Mouse (Mus musculus) liver (tissue): ENCODE data around the gene Olfr1410.

Experiments
- DNase-seq: peaks from one replicate; pipeline ENCODE4 v3.0.0-alpha.2; 2020; ENCODE audit warnings: mixed read lengths

Gene Olfr1410

DNA sequence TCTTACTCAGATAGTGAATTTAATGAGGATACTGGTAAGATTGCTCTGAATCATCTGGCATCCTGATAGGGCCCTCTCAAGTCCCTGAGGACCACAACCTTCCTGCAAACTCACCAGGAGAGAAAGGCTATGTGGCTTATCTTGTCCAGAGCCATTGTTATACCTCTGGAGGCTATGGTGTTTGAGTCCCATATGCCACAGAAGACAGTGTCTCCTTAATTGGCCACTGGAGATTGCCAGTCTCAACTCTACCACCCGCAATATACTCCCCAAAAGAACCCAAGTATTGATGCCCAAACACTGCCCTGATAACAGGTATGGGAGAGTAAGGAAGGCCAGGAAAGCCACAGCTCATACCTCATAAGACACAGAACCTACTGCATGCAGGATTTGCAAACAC lies at the start of gene Olfr1410:
Gene Olfr1410, plus strand, starts transcription at position 301 of the 400 bp plus-strand sequence.
- no peak for DNase-seq

DNA sequence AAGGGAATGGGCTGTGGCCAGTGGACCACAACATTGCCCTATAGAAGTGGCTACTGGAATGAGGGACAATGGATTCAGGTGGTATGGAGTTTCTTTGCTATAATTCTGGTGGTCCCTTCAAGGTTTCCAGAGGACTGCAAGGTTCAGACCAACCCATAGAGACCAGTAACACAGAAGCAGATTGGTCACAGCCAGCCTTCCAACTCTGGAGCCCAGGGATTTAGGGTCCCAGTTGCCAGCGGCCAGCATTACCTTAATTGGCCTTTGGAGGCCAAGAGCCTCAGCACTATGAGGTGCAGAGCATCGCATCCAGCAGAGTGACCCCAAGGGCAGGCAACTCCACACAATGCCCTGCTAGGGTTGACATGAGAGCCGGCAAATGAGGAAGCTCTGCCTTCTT lies 34.6 kb upstream of the Olfr1410 start, which contains the start of gene Olfr1413:
Gene Olfr1413, plus strand, starts transcription at position 301 of the 400 bp plus-strand sequence.
- DNase-seq, result no peak

DNA sequence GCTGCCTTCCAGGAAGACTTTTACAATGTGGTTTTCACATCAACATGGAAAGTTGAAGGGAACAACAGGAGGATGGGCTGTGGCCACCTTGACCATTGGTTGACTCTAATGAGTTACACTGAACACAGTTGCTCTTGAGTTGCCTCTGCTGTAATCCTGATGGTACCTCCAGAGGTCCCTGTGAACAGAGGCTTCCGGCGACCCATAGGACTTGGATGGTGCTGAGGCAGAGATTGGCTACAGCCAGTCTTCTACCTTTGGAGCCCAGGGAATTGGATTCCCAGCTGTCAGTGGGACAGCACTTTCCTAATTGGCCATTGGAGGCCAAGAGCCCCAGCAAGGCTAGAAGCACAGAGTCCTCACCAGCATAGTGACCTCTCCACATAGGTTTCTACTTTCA lies 20.1 kb upstream of the Olfr1410 start, which contains the start of gene Olfr1412:
Gene Olfr1412, plus strand, starts transcription at position 301 of the 400 bp plus-strand sequence.
- DNase-seq, result no peak

DNA sequence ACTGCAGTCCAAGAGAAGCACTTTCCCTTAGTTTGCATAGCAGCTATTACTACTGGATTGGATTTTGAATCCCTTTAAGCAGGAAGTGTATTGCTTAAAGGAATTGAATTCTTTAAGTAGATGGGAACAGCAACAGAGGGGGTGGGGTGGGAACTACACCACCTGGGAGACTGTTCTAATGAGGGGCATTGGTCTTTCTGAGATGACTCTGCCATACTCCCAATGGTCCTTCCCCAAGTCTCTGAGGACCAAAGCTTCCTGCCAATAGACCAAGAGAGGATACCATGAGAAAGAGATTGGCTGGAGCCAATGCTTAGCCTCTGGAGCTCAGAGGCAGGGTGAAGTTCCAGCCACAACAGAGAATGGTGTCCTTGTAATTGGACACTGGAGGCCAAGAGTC lies 11.5 kb upstream of the Olfr1410 start, which contains the start of gene Olfr1411:
Gene Olfr1411, plus strand, starts transcription at position 301 of the 400 bp plus-strand sequence.
- DNase-seq, result no peak

DNA sequence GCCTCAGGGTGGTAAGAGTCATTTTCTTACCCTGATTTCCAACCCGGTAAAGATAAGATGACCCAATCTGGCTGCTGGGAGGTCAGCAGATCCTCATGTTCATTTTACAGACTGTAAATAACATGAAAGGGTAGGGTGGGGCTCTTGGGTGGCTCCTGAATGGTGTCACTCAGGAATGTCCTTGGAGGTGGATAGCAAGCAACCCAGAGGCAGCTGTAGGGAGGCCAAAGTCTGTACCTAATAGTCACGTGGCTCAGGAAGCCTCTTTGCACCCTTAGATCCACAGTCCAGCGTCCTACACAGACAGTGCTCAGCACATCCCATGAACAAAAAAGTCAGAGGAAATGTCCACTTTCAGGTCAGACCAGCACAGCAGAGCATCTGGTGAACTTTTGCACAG lies 9.6 kb upstream of the Olfr1410 start:
- DNase-seq, result no peak

DNA sequence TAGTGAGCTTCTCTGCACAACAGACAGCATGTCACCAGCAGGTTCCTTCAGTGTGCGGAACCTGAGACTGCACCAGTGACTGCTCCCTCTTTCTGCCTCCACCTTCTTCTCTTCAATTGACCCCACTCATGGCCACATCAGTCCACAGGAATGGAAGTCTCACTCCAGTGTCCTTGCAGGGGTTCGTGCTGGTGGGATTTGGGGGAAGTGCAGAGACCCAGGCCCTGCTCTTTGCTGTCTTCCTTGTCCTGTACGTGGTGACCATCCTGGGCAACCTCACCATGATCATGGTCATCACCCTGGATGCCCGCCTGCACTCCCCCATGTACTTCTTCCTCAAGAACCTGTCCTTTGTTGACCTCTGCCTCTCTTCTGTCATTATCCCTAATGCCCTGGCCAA lies 2.1 kb downstream of the Olfr1410 start:
- DNase-seq, result no peak

DNA sequence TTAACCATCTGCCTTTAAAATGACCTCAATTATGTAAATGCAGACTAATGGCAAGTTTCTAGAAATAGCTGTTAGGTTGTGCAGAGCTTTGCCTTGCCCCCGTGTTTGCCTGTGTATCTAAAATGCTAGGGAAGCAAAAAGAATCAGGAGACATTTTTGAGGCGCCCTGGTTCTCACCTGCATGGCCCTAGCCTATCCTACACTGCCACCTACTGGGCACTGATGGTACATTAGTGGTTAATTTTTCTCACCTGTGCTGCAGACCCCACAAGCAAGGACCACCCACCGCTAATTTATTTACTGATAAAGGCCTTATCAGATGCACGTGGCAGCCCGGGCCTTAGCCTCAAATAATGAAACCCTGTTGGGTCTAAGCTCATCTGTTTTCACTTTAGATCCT lies 5.4 kb downstream of the Olfr1410 start:
- DNase-seq, result peak; percentile 32

DNA sequence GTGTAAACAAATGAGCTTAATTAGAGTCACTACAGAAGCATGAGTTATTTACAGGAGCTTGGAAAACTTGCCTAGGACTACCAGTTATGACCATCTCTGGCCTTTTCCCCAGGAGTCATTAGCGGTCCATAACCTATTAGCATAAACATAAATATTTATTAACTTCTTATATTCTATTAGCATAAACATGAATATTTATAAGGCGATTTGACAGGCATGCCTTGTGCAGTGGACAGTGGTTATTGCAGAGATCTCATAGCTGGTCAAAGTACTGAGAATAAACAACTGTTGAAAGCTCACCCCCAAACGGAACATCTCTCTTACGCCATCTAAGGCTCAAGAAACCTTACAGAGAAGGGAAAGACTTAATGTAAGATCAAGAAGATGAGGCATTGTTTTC lies 7.6 kb downstream of the Olfr1410 start:
- DNase-seq, result no peak

DNA sequence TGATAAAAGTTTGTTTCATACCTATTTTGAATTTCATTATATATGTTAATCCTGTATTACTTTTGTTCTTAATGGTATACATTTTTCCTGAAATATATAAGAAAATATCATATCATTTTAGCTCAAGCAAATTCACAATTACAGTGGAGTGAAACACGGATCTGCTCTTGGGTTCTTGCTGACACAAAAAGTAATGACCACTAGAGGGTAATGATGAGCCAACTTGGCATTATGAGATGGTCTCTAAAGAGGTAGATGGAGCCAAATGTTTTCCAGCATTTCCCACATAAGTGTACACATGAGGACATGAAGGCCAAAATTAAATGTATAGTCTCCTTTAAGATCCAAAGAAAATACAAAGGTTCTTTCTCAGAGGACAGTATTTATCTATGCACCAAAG lies 8.9 kb downstream of the Olfr1410 start:
- no peak for DNase-seq

DNA sequence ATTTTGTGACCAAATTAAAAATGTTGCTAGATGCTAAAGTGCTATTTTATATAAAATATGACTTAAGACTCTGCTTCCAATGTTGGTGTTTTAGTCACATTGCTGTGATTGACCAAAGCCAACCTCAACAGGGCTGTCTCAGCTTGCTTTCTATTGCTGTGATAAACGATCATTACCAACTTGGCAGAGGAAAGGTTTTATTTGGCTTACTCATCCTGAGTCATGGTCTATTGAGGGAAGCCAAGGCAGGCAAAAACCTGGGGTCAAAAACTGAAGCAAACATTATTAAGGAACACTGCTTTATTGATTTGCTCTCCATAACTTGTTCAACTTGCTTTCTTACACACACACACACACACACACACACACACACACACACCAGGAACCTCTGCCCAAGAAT lies 10.5 kb downstream of the Olfr1410 start:
- no peak for DNase-seq

DNA sequence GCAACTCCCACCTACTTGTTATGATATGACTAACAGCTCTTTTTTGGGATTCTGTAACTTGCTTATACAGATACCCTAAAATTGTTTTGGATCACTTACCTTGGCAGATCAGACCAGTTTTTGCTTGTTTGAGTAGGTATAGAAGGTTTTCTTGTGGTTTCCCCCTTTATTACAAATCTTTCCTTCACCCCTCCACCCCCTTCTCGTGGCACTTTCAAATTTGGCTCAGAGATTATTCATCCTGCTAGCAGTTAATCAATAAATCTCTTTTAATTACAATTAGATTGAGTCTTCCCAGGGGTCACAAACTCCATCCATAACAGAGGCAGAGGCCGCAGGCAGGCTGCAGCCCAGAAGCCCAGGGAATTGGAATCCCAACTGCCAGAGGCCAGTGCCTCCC lies 11.9 kb downstream of the Olfr1410 start, which contains the start of gene Olfr12:
Gene Olfr12, plus strand, starts transcription at position 301 of the 400 bp plus-strand sequence.
- no peak for DNase-seq

DNA sequence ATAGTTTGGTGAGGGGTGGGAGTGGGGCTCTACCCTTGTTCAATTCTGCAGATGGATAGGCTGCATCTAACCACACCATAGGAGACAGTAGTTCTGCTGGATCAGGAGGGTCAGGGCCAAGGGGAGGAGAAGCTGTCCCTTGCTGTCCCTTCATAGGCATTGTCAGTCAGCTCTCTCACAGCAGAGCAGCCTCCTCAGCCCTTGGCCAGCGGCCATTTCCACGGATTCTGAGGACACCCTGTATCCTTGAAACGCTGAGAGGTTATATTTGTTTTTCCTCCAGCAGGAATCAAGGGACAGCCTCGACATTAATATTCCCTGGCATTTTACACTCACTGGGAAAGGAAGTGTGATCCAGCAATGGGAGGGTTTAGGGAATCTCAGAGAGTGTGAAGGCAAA lies 12.8 kb downstream of the Olfr1410 start:
- DNase-seq, result no peak

DNA sequence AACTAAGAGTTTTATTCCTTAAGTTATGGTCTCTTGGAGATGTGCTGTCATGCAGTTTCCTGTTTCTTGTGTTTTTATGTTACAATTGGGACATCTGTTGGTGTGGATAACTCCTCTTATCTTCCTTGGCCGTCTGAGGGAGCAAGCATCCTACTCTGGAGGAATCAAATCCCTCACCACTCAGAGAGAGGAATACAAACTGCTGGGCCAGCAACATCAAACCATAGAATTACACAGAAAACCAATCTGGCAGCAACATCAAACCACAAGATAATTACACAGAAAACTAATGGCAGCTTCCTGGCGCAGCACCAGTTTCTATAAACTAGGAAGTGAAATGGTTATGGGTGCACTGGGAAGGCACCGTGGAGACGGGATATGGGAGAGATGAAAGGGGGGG lies 22.6 kb downstream of the Olfr1410 start:
- no peak for DNase-seq

DNA sequence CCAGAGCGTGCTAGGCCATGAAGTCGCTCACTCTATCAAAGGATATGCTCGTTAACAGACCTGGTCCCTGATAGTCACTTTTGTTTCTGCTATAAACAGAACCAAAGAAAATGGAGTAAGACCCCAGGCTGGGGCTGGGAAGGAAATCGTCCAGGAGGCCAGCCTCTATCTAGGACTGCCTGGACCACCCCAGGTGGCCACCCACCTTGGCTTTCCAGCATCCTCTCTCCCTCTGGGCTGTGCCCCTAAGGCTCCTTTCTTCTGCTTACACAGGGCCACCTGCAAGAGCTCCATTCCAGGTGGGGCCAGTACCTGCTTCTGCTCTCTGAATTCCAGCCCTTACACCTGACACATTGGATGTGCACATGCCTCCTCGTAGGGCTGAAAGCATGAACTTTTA lies 26.6 kb downstream of the Olfr1410 start:
- DNase-seq, result no peak

DNA sequence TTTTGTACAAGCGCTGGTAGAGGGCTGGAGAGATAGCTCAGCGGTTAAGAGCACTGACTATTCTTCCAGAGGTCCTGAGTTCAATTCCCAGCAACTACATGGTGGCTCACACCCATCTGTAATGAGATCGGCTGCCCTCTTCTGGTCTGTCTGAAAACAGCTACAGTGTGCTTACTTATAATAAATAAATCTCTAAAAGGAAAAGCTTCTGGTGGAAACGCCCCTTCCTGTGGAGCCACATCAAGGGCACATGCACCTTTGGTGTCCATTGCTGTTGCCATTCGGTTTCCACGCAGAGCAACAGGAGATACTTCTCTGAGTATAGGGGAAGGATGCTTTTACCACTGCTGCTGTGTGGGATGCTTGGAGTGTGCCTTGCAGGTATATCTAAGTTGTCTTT lies 27.4 kb downstream of the Olfr1410 start:
- no peak for DNase-seq

DNA sequence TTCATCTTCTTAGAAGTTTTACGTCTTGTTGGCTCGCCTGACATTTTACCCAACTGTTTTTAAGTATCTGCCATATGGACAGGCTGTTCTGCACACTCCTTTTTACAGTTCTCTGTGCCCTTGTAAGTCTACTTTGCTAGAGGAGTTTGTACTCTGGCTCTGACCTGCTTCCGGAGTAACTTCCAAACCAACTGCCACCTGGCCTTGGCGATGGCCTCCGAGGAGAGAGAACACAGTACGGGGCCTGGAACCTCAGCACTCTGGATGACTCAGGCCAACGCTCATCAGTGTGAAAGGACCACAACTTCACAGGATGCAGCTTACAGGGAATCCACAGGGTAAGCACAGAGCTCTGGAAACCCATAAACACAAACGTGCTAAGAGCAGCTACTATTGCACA lies 28.1 kb downstream of the Olfr1410 start:
- DNase-seq, result no peak

DNA sequence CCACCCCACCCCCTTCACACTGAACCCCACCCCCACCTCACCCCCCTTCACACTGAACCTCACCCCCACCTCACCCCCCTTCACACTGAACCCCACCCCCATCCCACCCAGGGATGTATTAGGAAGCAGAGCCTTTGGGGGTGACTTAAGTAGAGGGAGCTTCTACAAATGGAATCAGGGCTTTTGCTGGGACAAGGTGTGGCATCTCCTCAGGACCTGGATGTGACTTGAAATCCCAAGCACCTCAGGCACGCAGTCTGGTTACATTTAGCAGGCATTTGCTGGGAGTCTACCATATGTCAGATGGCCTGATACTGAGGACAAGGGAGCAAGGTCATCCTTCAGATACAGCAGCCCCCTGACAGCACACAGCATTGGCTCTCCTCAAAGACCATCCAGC lies 29.0 kb downstream of the Olfr1410 start:
- no peak for DNase-seq

DNA sequence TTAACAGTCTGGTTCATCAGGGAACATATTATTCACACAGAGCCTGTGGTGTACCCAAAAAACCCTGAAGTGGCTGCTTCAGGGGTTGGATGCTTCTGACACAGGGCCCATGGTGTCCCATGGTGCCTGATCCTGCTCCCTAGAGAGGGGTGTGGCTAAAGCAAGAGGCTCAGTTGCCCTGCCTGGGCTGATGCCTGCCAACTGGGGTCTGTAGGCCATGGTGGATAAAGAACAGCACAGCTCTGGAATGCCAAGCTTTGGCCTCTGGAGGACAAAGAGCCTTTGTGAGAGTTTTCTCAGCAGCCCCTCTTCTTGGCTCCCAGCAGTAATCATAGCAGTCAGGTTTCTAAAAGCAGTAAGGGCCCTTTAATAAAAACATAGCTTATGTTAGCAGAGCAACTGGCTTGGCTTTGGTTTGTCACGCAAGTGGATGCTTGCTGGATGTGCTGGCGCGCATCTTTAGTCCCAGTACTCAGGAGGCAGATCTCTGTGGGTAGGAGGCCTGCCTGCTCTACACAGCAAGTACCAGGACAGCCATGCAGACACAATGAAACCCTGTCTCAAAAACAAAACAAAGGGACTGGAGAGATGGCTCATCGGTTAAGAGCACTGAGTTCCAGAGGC lies 29.5 kb downstream of the Olfr1410 start:
- no peak for DNase-seq

DNA sequence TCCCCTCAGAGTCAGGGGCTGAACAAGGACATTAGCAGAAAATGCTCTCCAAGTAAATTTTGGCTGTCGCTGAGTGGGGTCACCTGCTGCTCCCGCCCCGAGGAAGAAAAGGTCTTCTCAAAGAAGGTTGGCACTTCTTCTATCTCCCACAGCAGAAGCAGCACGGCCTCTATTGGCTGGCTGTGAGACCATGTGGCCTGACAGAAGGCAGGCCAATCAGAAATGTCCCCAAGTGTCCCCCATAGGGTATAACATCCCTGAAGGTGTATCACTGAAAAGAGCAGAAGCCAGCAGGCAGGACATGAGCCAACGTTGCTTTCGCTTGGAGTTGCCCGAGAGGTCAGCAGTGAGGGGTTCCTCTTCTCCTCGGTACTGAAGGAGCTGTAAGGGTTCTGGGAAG lies 30.4 kb downstream of the Olfr1410 start:
- no peak for DNase-seq

DNA sequence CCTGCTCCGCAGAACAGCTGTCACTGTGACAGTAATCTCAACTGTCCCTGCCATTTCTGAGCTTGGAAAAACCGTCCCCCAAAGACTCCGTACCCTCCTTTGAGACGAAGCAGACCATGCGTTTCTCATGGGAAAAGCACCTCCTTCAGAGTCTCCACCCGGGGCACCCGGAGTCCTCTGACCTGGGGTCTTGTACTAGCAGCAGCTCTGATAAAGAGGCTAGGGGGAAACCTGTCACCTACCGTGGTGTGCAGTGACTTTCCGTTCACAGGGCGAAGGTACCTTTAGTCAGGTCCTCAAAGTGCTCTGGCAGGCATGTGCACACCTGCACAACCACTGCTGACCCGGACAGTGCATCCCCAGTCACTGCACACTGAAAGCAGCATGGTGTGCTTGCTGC lies 31.1 kb downstream of the Olfr1410 start:
- no peak for DNase-seq

DNA sequence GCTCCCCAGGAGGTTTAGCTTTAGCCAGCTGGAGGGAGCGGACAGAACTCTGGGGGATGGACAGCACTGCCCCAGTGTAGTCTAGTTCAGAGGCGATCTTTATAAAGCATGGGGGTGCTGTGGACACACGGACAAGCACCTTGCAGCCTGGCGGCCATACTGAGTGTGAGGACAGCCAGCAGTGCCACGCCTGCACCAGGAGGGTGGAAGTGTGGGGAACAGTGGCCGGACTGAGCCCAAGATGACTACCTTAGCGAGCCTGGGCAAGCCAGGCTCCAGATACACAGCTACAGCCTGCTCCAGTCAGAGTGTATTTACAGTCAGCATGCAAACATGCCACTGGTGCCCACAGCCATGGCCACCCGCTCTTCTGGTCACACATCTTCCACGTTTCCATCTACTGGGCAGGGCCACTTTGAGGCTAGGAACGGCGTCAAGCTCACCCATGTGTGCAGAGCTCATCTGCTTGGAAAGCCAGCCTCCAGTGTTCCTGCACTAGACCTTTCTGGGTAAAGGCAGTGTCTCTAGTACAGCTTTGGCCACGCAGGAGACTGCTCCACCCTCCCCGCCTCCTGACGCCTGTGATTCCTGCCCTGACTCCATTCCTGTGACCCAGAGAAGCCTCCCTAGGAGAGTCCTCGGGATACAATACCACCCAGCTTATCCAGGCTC lies 32.1 kb downstream of the Olfr1410 start:
- DNase-seq, result no peak

DNA sequence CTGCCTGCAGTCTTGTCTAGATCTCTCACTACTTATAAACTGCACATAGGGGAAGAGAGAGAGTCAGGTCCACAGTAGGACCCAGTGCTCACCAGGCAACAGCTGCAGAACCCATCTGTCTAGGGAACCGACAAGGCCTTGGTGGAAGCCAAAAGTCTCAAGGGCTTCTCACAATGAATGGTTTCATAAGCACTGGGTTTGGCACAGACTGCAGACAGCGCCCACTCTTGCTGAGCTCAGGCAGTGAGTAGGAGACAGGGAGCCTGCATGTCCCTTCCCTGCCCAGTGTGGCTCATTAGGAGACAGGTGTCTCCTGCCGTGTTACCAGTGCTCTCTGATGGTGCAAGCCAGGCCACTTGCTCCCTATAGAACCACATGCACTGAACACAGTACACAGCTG lies 32.6 kb downstream of the Olfr1410 start:
- no peak for DNase-seq

DNA sequence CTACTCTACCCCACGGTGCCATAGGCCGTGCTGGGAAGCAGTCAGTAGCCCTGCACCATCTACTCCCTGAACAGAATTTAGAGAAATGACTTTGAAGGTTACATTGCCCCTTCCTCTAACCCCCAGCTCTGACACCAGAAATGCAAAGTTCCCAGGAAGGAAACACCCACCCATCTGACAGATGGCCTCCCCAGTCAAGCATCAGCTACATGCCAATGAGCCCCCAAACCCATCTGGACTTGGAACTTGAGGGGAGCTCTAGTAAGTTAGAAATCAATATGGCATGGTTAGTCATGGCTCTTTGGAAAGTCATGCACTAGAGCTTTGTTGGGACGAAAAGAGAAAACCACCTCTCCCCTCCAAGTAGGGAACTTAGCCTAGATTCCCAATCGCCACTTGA lies 33.2 kb downstream of the Olfr1410 start:
- no peak for DNase-seq

DNA sequence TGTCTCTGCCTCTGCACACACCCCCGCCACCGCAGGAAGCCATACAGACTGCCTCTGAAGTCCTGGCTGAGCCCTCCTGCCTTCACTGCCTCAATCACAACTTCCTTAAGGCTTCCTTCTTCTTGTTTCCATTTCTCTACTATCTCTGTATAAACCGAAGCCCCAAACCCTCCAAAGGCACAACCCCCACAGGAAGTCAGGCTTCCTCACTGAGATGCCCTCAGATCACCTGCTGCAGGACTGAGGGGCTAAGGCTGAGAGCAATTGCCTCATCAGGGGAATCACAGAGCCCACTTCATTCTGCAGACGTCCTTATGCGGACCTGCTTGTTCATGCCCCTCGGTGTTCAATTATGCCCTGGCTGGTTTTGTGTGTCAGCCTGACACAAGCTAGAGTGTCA lies 34.8 kb downstream of the Olfr1410 start:
- DNase-seq, result no peak
